Mouse (Mus musculus) liver, embryonic 13.5 days (tissue): ENCODE data around the gene Stat4. TPM values are rescaled to one million over a fixed set of nuclear protein-coding genes. Genes with fewer than 3 reads are reported as not detected.

Source experiments
- ATAC-seq: fragments of 200-750 bp; cut with Nextera tagmentation; 2 replicates; pipeline ENCODE4 v1.8.0; 2017; ENCODE audit warnings: low read depth, mild to moderate bottlenecking, moderate number of reproducible peaks, moderate library complexity
- DNase-seq: peaks from one replicate; pipeline ENCODE4 v3.0.0; 2022
- H3K27ac ChIP-seq: fragments of 300-500 bp; sonication (generic); 2 replicates; pipeline ENCODE4 v1.5.1; 2015; ENCODE audit warnings: moderate library complexity, mild to moderate bottlenecking, inconsistent platforms
- H3K27me3 ChIP-seq: fragments of 300-500 bp; sonication (generic); 2 replicates; pipeline ENCODE4 v1.6.1; 2015; ENCODE audit warnings: mild to moderate bottlenecking, inconsistent platforms
- H3K36me3 ChIP-seq: fragments of 300-500 bp; sonication (generic); 2 replicates; pipeline ENCODE4 v1.6.1; 2015; ENCODE audit warnings: mild to moderate bottlenecking, inconsistent platforms
- H3K4me1 ChIP-seq: fragments of 300-500 bp; sonication (generic); replicated peaks from 2 replicates; pipeline ENCODE4 v1.6.1; 2015; ENCODE audit warnings: inconsistent platforms
- H3K4me2 ChIP-seq: fragments of 300-500 bp; sonication (generic); 2 replicates; pipeline ENCODE4 v1.6.1; 2015; ENCODE audit warnings: inconsistent platforms, mild to moderate bottlenecking, moderate library complexity
- H3K4me3 ChIP-seq: fragments of 300-500 bp; sonication (generic); replicated peaks from 2 replicates; pipeline ENCODE4 v1.5.1; 2015; ENCODE audit warnings: mild to moderate bottlenecking, inconsistent platforms
- H3K9ac ChIP-seq: fragments of 300-500 bp; sonication (generic); 2 replicates; pipeline ENCODE4 v1.6.1; 2015; ENCODE audit warnings: mild to moderate bottlenecking, inconsistent platforms
- H3K9me3 ChIP-seq: fragments of 300-500 bp; sonication (generic); replicated peaks from 2 replicates; pipeline ENCODE4 v1.6.1; 2016; ENCODE audit warnings: inconsistent platforms
- WGBS: fragments of 180-500 bp; shearing (Covaris S2); methylation state at CpG from one replicate; pipeline ENCODE4 v1.1.7; 2015; ENCODE audit not compliant: insufficient replicate concordance; 5-methylcytosine and 5-hydroxymethylcytosine counted together
- polyA plus RNA-seq: library from polyadenylated mRNA; unstranded; fragments of >200 nt; fragmentation: Nextera tagmentation; extraction: Ambion mirVana; gene quantifications from 2 replicates; pipeline ENCODE4 v1.2.1, GENCODE M21; 2015

The Stat4 gene
- polyA plus RNA-seq, 1 experiment from 2014 or later = 1.3 TPM

- Histone ChIP-seq H3K36me3 (no peaks in the 10 kb centered on the region), H3K27me3 (no peaks in the 10 kb centered on the region), H3K27ac (no peak overlapping the region), H3K4me3 (no peak overlapping the region), H3K9me3 (no peaks in the 10 kb centered on the region), H3K4me2 (no peak overlapping the region), H3K9ac (no peak overlapping the region), H3K4me1 (no peaks in the 10 kb centered on the region)
- no peak for ATAC-seq
- WGBS = 61% methylated on average over 11 of the region's 11 CpGs
- DNase-seq = no peak
Measured at GRCm38 (mm10) chr1:51996751-51997659, 10.1 kb downstream of the Stat4 start.

DNA sequence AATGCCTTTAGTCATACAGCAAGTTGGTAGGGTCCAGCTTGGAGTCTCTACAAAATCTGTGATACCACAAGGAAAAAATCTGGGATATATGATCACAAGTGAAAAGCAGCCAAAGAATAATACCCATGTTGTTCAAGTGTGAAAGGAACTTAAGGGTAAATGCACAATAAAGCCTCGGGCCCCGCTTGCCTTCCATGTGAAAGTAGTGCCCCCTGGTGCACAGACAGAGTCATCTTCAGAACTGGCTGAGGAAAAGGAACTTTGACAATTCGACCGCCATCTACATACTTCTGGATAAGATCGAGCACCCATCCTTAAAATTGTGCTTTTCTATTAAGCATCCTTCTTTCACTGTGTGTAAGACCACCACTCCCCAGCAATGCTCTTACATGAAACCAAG, 11.6 kb downstream of the Stat4 start:
- H3K4me1 ChIP-seq = no peaks in the 10 kb centered on the region
- no peak overlapping the region for H3K4me3 ChIP-seq
- H3K36me3 ChIP-seq = no peaks in the 10 kb centered on the region
- no peaks in the 10 kb centered on the region for H3K9me3 ChIP-seq
- ATAC-seq (no peak), DNase-seq (no peak)
- no peak overlapping the region for H3K9ac ChIP-seq
- H3K4me2 ChIP-seq = no peak overlapping the region
- WGBS = 23% methylated on average over 5 of the region's 5 CpGs
- no peak overlapping the region for H3K27ac ChIP-seq
- no peaks in the 10 kb centered on the region for H3K27me3 ChIP-seq

DNA sequence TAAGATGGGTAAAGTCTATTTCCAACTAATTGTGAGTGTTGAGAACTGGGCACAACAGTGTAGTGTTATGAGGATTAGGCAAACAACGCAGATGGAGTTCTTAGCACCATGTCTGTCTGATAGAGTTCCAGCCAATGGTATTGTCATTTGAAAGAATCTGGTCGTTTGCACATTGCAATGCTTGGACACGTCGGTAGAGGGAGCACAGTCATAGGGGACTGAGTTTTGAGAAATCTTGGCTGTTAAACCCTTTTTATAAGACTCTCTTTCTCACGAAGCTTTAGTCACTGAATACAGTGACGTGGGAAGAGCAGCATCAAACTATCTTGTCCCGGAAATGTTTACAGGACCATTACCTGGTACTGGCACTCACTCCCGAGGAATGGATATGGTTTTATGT, 17.1 kb downstream of the Stat4 start:
- Histone ChIP-seq H3K27ac (no peak overlapping the region), H3K4me3 (no peak overlapping the region), H3K36me3 (no peaks in the 10 kb centered on the region), H3K4me2 (no peak overlapping the region), H3K9ac (no peak overlapping the region), H3K4me1 (0 out of 2 replicates have a peak, but pooled peaks cover 3% of the 10 kb centered on the region), H3K9me3 (no peaks in the 10 kb centered on the region), H3K27me3 (no peaks in the 10 kb centered on the region)
- DNase-seq = no peak
- no peak for ATAC-seq
- WGBS = 21% methylated on average over 8 of the region's 8 CpGs

DNA sequence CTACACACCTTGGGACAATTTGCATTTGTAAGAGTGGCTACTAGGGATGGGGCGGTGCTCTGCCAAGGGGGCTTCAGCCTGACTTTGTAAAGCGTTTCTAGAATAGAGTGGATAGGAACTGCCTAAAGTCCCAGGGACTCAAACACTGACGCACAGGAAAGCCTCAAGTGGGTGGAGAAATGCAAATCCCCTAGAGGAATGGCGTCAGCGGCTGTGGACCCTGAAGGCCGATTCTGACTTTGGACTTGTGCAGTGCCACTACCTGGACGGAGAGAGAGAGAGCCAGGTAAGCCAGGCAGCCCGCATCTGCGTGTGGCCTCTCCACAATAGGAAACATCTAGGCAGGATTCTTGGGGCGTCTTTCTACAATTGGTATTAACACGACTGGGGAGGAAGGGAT, 21.5 kb downstream of the Stat4 start:
- Histone ChIP-seq H3K4me3 (peak overlapping the region; percentile 35), H3K27me3 (no peaks in the 10 kb centered on the region), H3K36me3 (no peaks in the 10 kb centered on the region), H3K9me3 (no peaks in the 10 kb centered on the region), H3K4me1 (0 out of 2 replicates have a peak, but pooled peaks cover 4% of the 10 kb centered on the region), H3K4me2 (peak overlapping the region; percentile 44), H3K9ac (no peak overlapping the region), H3K27ac (no peak overlapping the region)
- DNase-seq (no peak), ATAC-seq (no peak)
- WGBS = 3% methylated on average over 11 of the region's 11 CpGs

DNA sequence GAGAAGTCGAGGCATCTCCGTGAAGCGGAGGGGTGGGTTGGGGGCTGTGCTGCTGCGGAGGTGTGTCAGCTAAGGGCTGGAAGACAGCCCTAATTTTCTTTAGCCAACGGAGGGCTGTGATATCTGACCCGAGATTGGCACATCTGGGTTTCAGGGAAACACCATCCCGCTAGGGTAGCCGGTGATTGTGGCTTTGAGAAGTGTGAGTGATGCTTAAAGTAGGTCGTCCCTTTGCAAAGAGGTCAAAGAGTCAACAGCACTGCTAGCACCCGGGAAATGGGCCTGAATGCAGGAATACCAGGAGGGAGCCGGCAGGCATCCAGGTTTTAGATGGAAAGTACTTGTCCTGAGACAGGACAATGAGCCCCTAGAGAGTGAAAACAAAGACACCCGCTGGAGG, 22.0 kb downstream of the Stat4 start:
- ATAC-seq = no peak
- Histone ChIP-seq H3K4me2 (peak overlapping the region; percentile 44), H3K27ac (no peak overlapping the region), H3K27me3 (no peaks in the 10 kb centered on the region), H3K9me3 (no peaks in the 10 kb centered on the region), H3K4me1 (0 out of 2 replicates have a peak, but pooled peaks cover 4% of the 10 kb centered on the region), H3K4me3 (peak overlapping the region; percentile 35), H3K9ac (no peak overlapping the region), H3K36me3 (no peaks in the 10 kb centered on the region)
- 3% methylated on average over 12 of the region's 12 CpGs for WGBS
- no peak for DNase-seq

DNA sequence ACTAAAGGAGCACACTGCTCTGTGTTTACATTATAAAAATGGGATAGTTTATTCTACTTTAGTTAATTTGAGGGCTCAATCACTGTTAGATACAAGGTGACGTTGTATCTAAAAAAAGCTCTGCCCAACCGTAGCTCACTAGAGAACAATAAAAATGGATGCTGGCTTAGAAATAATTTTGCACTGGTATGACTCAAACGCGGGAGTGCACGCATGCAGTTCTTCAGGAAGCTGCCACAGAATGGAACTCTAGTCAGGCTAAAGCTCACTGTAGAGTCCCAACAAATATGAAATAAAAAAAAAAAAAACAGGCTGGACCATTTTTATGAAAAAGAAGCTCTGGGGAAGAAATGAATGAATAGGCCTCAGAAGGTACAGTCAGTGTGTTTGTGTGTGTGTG, 23.8 kb downstream of the Stat4 start:
- Histone ChIP-seq H3K9me3 (no peaks in the 10 kb centered on the region), H3K27ac (no peak overlapping the region), H3K4me1 (0 out of 2 replicates have a peak, but pooled peaks cover 4% of the 10 kb centered on the region), H3K36me3 (no peaks in the 10 kb centered on the region), H3K4me3 (no peak overlapping the region), H3K9ac (no peak overlapping the region), H3K4me2 (no peak overlapping the region), H3K27me3 (no peaks in the 10 kb centered on the region)
- DNase-seq = no peak
- 61% methylated on average over 5 of the region's 5 CpGs for WGBS
- no peak for ATAC-seq

DNA sequence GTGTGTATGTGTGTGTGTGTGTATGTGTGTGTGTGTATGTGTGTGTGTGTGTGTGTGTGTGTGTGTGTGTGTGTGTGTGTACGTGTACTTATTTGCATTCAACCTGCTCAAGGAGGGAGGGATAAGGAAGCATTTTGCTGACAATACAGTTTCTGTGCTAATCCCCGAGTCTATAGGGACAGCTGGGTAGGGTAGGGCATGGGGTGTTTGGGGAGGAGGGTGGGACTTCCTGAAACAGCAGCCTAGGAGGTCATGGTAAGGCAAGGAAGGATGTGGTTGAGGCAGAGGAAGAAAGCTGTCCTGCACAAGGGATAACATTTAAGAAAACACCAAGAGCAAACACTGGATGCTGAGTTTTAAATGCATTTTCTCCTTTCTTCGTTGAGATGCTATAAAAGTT, 24.3 kb downstream of the Stat4 start:
- Histone ChIP-seq H3K27ac (no peak overlapping the region), H3K36me3 (no peaks in the 10 kb centered on the region), H3K9me3 (no peaks in the 10 kb centered on the region), H3K4me1 (0 out of 2 replicates have a peak, but pooled peaks cover 4% of the 10 kb centered on the region), H3K9ac (no peak overlapping the region), H3K4me2 (no peak overlapping the region), H3K4me3 (no peak overlapping the region), H3K27me3 (no peaks in the 10 kb centered on the region)
- 34% methylated on average over 3 of the region's 3 CpGs for WGBS
- ATAC-seq (no peak), DNase-seq (no peak)

- Histone ChIP-seq H3K27me3 (no peaks in the 10 kb centered on the region), H3K4me3 (no peak overlapping the region), H3K9me3 (no peaks in the 10 kb centered on the region), H3K4me1 (0 out of 2 replicates have a peak, but pooled peaks cover 4% of the 10 kb centered on the region), H3K4me2 (no peak overlapping the region), H3K27ac (no peak overlapping the region), H3K36me3 (no peaks in the 10 kb centered on the region), H3K9ac (no peak overlapping the region)
- no peak for ATAC-seq
- no peak for DNase-seq
Measured at GRCm38 (mm10) chr1:52012231-52012630, 25.3 kb downstream of the Stat4 start.

- WGBS = 39% methylated on average over 7 of the region's 7 CpGs
- DNase-seq (no peak), ATAC-seq (no peak)
- Histone ChIP-seq H3K9ac (no peak overlapping the region), H3K4me2 (no peak overlapping the region), H3K27me3 (no peaks in the 10 kb centered on the region), H3K27ac (no peak overlapping the region), H3K36me3 (no peaks in the 10 kb centered on the region), H3K9me3 (no peaks in the 10 kb centered on the region), H3K4me1 (0 out of 2 replicates have a peak, but pooled peaks cover 4% of the 10 kb centered on the region), H3K4me3 (no peak overlapping the region)
Measured at GRCm38 (mm10) chr1:52012757-52013156, 25.8 kb downstream of the Stat4 start.

DNA sequence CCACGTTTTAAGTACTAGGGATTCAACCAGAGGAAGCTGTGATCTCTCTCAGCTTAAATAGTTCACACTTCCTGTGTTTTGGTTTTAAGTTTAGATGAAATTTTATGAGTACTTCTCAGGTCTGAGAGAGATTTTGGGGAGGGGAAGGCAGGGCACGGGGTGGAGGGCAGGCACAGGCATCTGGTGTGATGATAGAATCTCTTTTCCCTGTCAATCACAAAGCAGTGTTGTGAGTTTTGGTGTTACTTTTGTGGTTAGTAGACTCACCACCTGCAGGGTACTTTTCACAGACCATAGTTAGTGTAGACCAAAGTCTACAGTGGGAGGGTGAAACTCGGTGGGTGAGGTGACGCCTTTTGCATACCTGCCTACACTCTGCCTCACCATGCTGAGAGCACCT, 32.7 kb downstream of the Stat4 start:
- Histone ChIP-seq H3K9me3 (no peaks in the 10 kb centered on the region), H3K9ac (no peak overlapping the region), H3K36me3 (no peaks in the 10 kb centered on the region), H3K4me2 (no peak overlapping the region), H3K4me1 (no peaks in the 10 kb centered on the region), H3K27ac (no peak overlapping the region), H3K4me3 (no peak overlapping the region), H3K27me3 (no peaks in the 10 kb centered on the region)
- 43% methylated on average over 4 of the region's 4 CpGs for WGBS
- ATAC-seq (no peak), DNase-seq (no peak)

DNA sequence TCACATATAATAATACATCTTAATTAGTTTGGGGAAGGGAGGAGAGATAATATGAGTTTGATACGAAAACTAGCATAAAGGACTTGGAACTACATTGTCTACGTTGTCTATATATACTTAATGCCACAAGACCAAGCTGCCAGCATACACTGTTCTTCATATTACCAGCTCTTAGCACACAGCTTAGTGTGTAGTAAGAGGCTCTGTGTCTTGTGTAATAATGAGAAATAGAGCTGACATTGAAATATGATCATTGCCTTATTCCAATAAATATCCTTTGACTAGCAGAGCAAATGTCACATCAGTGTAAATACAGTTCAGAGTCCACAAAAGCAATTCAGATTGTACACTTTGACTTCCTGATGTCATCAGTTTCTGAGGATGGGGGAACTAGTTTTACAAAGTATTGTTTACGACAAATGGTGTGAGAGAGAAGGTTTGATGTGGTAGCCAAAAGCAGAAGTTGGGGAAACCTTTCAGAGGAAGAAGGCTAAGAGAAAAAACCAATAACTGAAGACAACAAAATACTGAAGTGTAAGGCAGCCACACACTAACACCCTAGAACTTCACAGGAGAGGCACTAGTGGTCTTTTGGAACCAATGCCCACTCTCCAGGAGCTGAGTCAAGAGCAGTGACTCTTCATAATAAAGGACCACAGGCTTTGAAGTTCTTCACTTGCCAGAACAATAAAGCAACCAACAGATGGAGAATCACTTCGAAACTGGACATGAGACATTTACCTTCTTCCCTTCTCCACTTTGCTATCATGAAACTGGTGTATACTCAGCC, 35.2 kb downstream of the Stat4 start:
- H3K4me2 ChIP-seq = no peak overlapping the region
- H3K9me3 ChIP-seq = no peaks in the 10 kb centered on the region
- ATAC-seq (no peak), DNase-seq (no peak)
- no peak overlapping the region for H3K9ac ChIP-seq
- H3K27me3 ChIP-seq = no peaks in the 10 kb centered on the region
- WGBS = 57% methylated on average over 4 of the region's 4 CpGs
- H3K4me3 ChIP-seq = no peak overlapping the region
- no peaks in the 10 kb centered on the region for H3K4me1 ChIP-seq
- no peak overlapping the region for H3K27ac ChIP-seq
- no peaks in the 10 kb centered on the region for H3K36me3 ChIP-seq
